Mouse (Mus musculus): Measurements from ENCODE around the gene Ms4a4c.

- TF ChIP-seq CTCF (IDR thresholded peaks at IDR 0.05): no peak
- TF ChIP-seq EP300 (IDR thresholded peaks at IDR 0.05): no peak
Measured at GRCm38 (mm10) chr19:11404527-11404926, at the start of gene Ms4a4c.
